Mouse (Mus musculus) forebrain, postnatal 0 days (tissue): ENCODE measurements around the gene Polr2a. TPM values are rescaled to one million over a fixed set of nuclear protein-coding genes. Genes with fewer than 3 reads are reported as not detected.

Source experiments
- ATAC-seq: fragments of 200-750 bp; cut with Nextera tagmentation; 2 replicates; pipeline ENCODE4 v1.8.0; 2017; ENCODE audit warnings: mild to moderate bottlenecking, moderate library complexity
- DNase-seq: peaks from one replicate; pipeline ENCODE4 v3.0.0-alpha.2; 2015
- H3K27ac ChIP-seq: fragments of 300-500 bp; sonication (generic); 2 replicates; pipeline ENCODE4 v1.5.1; 2014; ENCODE audit warnings: low read depth, mild to moderate bottlenecking, antibody characterized with exemption, low read length, moderate library complexity, mixed read lengths
- H3K27me3 ChIP-seq: fragments of 300-500 bp; sonication (generic); 2 replicates; pipeline ENCODE4 v1.6.1; 2014; ENCODE audit warnings: mild to moderate bottlenecking, low read length, mixed read lengths; ENCODE audit not compliant: insufficient read depth
- H3K36me3 ChIP-seq: fragments of 300-500 bp; sonication (generic); 2 replicates; pipeline ENCODE4 v1.6.1; 2014; ENCODE audit warnings: mild to moderate bottlenecking, moderate library complexity; ENCODE audit not compliant: insufficient read depth
- H3K4me1 ChIP-seq: fragments of 300-500 bp; sonication (generic); 2 replicates; pipeline ENCODE4 v1.6.1; 2014; ENCODE audit warnings: antibody characterized with exemption; ENCODE audit not compliant: insufficient read depth
- H3K4me2 ChIP-seq: fragments of 300-500 bp; sonication (generic); 2 replicates; pipeline ENCODE4 v1.6.1; 2014; ENCODE audit warnings: low read depth, mild to moderate bottlenecking, moderate library complexity
- H3K4me3 ChIP-seq: fragments of 300-500 bp; sonication (generic); 2 replicates; pipeline ENCODE4 v1.5.1; 2014; ENCODE audit warnings: low read depth, low read length, mixed read lengths
- H3K9ac ChIP-seq: fragments of 300-500 bp; sonication (generic); 2 replicates; pipeline ENCODE4 v1.6.1; 2014; ENCODE audit warnings: mild to moderate bottlenecking
- H3K9me3 ChIP-seq: fragments of 300-500 bp; sonication (generic); 2 replicates; pipeline ENCODE4 v1.6.1; 2016; ENCODE audit warnings: low read length
- CTCF ChIP-seq: sonication (generic); IDR thresholded peaks from 2 replicates; pipeline ENCODE4 v1.5.1; 2016; ENCODE audit warnings: antibody characterized with exemption, control low read depth, low read depth
- WGBS: fragments of 180-500 bp; shearing (Covaris S2); extraction: QIAGEN DNeasy Blood & Tissue Kit; methylation state at CpG from one replicate; pipeline ENCODE4 v1.1.7; 2014; 5-methylcytosine and 5-hydroxymethylcytosine counted together
- polyA plus RNA-seq: library from polyadenylated mRNA; unstranded; fragments of >200 nt; fragmentation: Nextera tagmentation; extraction: Ambion mirVana; gene quantifications from 2 replicates; pipeline ENCODE4 v1.2.1, GENCODE M21; 2015
- total RNA-seq: library from RNA; depleted of rRNA; stranded (reverse); fragments of >200 nt; gene quantifications from 2 replicates; pipeline ENCODE4 v1.2.3, GENCODE M21; 2014

Gene Polr2a
- total and polyA plus RNA-seq, 2 experiments from 2014 or later: 10.0 to 20.5 TPM

- ATAC-seq (no peak), DNase-seq (no peak)
- no peak within 1 kb of the TSS for H3K4me2 ChIP-seq
- H3K9ac ChIP-seq: no peak within 1 kb of the TSS
- H3K27me3 ChIP-seq: no peaks in the 10 kb centered on the region
- H3K9me3 ChIP-seq: no peaks in the 10 kb centered on the region
- H3K4me3 ChIP-seq: no peak within 1 kb of the TSS
- H3K27ac ChIP-seq: no peak within 1 kb of the TSS
- no peaks in the 10 kb centered on the region for H3K36me3 ChIP-seq
- 79% methylated on average over 1 of the region's 1 CpGs for WGBS
- no peak for TF ChIP-seq CTCF
- H3K4me1 ChIP-seq: peaks cover 14% of the 10 kb centered on the region
These were observed 3.4 kb upstream of the Polr2a start, which contains the start of gene Slc35g3 for GRCm38 (mm10) chr11:69761868-69762267. Gene Slc35g3, minus strand, starts transcription at chr11:69761968.

DNA sequence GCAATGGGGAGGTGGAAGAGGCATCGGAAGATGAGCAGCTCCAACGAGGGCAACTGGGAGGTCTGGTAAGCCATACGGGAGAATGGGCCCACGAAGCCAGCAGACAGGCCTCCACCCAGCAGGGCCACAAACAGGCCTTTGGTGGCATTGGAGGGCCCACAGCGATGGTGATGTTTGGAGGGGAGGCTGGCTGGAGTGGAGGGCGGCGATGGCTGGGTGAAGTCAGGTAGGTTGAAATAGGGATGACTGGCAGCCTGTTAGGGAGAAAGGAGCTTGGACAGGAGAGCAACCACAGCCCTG, 2.4 kb upstream of the Polr2a start:
- Histone ChIP-seq H3K36me3 (no peaks in the 10 kb centered on the region), H3K27me3 (no peaks in the 10 kb centered on the region), H3K9ac (no peak overlapping the region), H3K27ac (no peak overlapping the region), H3K4me2 (no peak overlapping the region), H3K9me3 (no peaks in the 10 kb centered on the region), H3K4me3 (no peak overlapping the region), H3K4me1 (peaks cover 20% of the 10 kb centered on the region)
- WGBS: 94% methylated on average over 7 of the region's 7 CpGs
- no peak for DNase-seq
- TF ChIP-seq CTCF: no peak
- no peak for ATAC-seq

DNA sequence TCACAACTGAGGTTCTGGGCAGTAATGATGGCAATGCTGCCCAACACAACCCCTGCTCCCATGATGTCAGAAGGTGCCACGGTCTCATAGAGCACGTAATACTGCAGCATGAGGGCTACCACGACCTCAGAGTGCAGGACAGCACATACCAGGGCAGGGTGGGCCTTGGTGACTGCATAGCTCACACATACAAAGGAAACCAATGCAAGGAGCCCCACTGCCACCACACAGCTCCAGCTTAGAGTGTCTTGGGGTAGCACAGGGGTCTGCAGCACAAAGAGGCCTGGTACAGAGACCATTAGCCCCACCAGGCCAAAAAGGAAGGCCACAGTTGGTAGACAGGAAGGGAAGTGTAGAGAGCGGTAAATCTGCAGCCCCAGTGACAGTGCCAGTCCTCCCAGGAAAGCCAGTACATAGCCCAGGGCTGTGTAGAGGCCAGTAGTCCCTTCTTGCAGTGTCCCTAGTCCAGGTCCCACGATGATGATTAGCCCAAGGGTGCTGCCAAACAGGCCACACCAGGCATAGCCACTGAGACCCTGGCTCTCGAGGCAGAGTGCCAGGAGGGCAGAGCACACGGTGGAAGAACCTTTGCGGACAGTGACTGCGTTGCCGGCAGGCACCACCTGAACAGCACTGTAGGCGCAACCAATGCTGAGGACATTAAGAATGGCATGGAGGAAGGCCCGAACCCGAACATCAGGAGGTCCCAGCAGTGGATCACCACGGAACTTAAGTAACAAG, 1.9 kb upstream of the Polr2a start:
- Histone ChIP-seq H3K9ac (peak overlapping the region; percentile 72; the same call in 1 of the 2 replicates), H3K27me3 (no peaks in the 10 kb centered on the region), H3K4me3 (no peak overlapping the region), H3K9me3 (no peaks in the 10 kb centered on the region), H3K27ac (peak overlapping the region; percentile 97), H3K4me2 (peak overlapping the region; percentile 67), H3K36me3 (no peaks in the 10 kb centered on the region), H3K4me1 (peaks cover 21% of the 10 kb centered on the region)
- ATAC-seq (no peak), DNase-seq (no peak)
- TF ChIP-seq CTCF: no peak
- 78% methylated on average over 14 of the region's 14 CpGs for WGBS

DNA sequence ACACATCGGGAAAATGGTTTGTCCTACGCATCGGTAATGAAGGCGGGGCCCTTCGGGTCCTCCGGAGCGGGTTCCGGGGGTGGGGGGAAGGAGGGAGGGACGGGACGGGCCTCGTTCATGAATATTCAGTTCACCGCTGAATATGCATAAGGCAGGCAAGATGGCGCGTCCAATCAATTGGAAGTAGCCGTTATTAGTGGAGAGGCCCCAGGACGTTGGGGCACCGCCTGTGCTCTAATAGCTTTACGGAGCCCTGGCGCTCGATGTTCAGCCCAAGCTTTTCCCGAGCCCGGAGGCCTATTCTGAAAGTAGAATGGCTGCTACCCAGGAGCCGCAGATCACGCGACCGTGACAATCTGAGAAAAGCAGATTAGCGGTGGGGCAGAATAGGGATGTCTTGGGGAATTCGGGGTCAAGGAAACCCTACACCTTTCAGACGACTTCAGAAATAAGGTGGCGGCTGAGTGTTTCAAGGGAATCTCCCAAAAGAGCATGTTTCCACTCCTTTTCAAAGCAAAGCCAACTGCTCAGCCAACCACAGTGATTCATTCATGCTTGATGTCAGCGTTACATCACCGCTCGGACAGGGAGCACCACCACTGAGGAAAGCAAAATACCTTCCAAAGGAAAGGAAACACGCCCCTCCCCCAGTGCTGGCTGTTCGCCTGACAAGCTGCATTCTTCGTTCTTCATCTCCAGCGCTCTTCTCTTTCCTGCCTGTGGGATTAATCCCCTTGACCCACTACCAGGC, 709 bp upstream of the Polr2a start:
- DNase-seq: peak; percentile 90
- peaks cover 24% of the 10 kb centered on the region for H3K4me1 ChIP-seq
- H3K9me3 ChIP-seq: no peaks in the 10 kb centered on the region
- ATAC-seq: peak; percentile 83
- H3K27ac ChIP-seq: peak overlapping the region; percentile 97
- peak overlapping the region; percentile 67 for H3K4me2 ChIP-seq
- H3K27me3 ChIP-seq: no peaks in the 10 kb centered on the region
- no peaks in the 10 kb centered on the region for H3K36me3 ChIP-seq
- 0 out of 2 replicates have a peak, but pooled peaks have one; percentile 10 for TF ChIP-seq CTCF
- peak overlapping the region; percentile 58 for H3K4me3 ChIP-seq
- WGBS: 1% methylated on average over 37 of the region's 37 CpGs
- peak overlapping the region; percentile 72 for H3K9ac ChIP-seq

DNA sequence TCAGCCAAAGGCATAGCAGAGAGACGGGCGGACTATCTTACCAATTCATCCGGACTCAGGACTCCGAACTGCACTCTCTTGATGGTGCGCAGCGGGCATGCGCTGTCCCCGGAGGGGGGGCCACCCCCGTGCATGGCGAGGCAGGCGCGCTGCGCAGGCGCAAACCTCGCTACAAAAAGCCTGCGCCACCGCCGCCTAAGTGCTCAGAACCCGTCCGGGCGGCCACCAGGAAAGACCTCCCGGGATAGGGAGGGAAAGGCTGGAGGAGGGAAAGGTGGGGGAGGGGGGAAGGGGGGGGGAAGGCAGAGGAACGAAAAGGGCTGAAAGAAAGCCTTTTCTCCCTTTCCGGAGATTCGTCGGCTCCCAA, 364 bp downstream of the Polr2a start:
- H3K36me3 ChIP-seq: no peaks in the 10 kb centered on the region
- peak; percentile 98 for DNase-seq
- no peaks in the 10 kb centered on the region for H3K9me3 ChIP-seq
- peaks cover 24% of the 10 kb centered on the region for H3K4me1 ChIP-seq
- peak; percentile 14; the same call in 1 of the 2 replicates for TF ChIP-seq CTCF
- peak overlapping the region; percentile 97 for H3K27ac ChIP-seq
- H3K4me2 ChIP-seq: peak overlapping the region; percentile 67
- ATAC-seq: peak; percentile 85
- no peaks in the 10 kb centered on the region for H3K27me3 ChIP-seq
- under 1% methylated on average over 26 of the region's 26 CpGs for WGBS
- peak overlapping the region; percentile 72 for H3K9ac ChIP-seq
- peak overlapping the region; percentile 58 for H3K4me3 ChIP-seq

- H3K4me1 ChIP-seq: peaks cover 24% of the 10 kb centered on the region
- WGBS: 40% methylated on average over 9 of the region's 9 CpGs
- no peak for TF ChIP-seq CTCF
These were observed 941 bp downstream of the Polr2a start for GRCm38 (mm10) chr11:69757303-69758089.

GRCm38 (mm10) chr11:69754701-69755100, 3.7 kb downstream of the Polr2a start:
- no peak for ATAC-seq
- 35% methylated on average over 3 of the region's 3 CpGs for WGBS
- Histone ChIP-seq H3K36me3 (no peaks in the 10 kb centered on the region), H3K4me3 (no peak overlapping the region), H3K4me1 (peaks cover 17% of the 10 kb centered on the region), H3K27ac (no peak overlapping the region), H3K4me2 (no peak overlapping the region), H3K27me3 (no peaks in the 10 kb centered on the region), H3K9me3 (no peaks in the 10 kb centered on the region), H3K9ac (no peak overlapping the region)
- DNase-seq: peak; percentile 81
- TF ChIP-seq CTCF: peak; percentile 78

More at GRCm38 (mm10) chr11:69757303-69758089, 941 bp downstream of the Polr2a start:
- Histone ChIP-seq H3K27me3 (no peaks in the 10 kb centered on the region), H3K4me3 (peak overlapping the region; percentile 58), H3K9me3 (no peaks in the 10 kb centered on the region), H3K4me2 (peak overlapping the region; percentile 67), H3K27ac (peak overlapping the region; percentile 97), H3K36me3 (no peaks in the 10 kb centered on the region), H3K9ac (peak overlapping the region; percentile 72)
- DNase-seq (no peak), ATAC-seq (no peak)
